Mouse (Mus musculus) lung, postnatal 0 days (tissue): ENCODE measurements around the gene Jpt1. TPM values are rescaled to one million over a fixed set of nuclear protein-coding genes. Genes with fewer than 3 reads are reported as not detected.
A peak's percentile ranks its signal among the peaks of the same experiment; 100 is the strongest.

Experiments used
- ATAC-seq: fragments of 200-750 bp; cut with Nextera tagmentation; 2 replicates; pipeline ENCODE4 v1.8.0; 2017; ENCODE audit warnings: moderate library complexity
- DNase-seq: peaks from one replicate; pipeline ENCODE4 v3.0.0-alpha.2; 2016; ENCODE audit warnings: low spot score
- H3K27ac ChIP-seq: fragments of 300-500 bp; sonication (generic); 2 replicates; pipeline ENCODE4 v1.5.1; 2014; ENCODE audit warnings: antibody characterized with exemption, mild to moderate bottlenecking, low read length, mixed read lengths
- H3K27me3 ChIP-seq: fragments of 300-500 bp; sonication (generic); replicated peaks from 2 replicates; pipeline ENCODE4 v1.6.1; 2014; ENCODE audit warnings: low read length, mixed read lengths; ENCODE audit not compliant: insufficient read depth
- H3K36me3 ChIP-seq: fragments of 300-500 bp; sonication (generic); 2 replicates; pipeline ENCODE4 v1.6.1; 2014; ENCODE audit warnings: low read length, mixed read lengths; ENCODE audit not compliant: insufficient read depth
- H3K4me1 ChIP-seq: fragments of 300-500 bp; sonication (generic); 2 replicates; pipeline ENCODE4 v1.6.1; 2014; ENCODE audit warnings: antibody characterized with exemption, low read depth, low read length, mixed read lengths; ENCODE audit not compliant: insufficient read depth
- H3K4me2 ChIP-seq: fragments of 300-500 bp; sonication (generic); replicated peaks from 2 replicates; pipeline ENCODE4 v1.6.1; 2014; ENCODE audit warnings: low read depth, mild to moderate bottlenecking, low read length, moderate library complexity, mixed read lengths
- H3K4me3 ChIP-seq: fragments of 300-500 bp; sonication (generic); 2 replicates; pipeline ENCODE4 v1.5.1; 2014; ENCODE audit warnings: low read depth, low read length
- H3K9ac ChIP-seq: fragments of 300-500 bp; sonication (generic); replicated peaks from 2 replicates; pipeline ENCODE4 v1.6.1; 2014; ENCODE audit warnings: low read depth, mild to moderate bottlenecking
- H3K9me3 ChIP-seq: fragments of 300-500 bp; sonication (generic); 2 replicates; pipeline ENCODE4 v1.6.1; 2016; ENCODE audit warnings: low read length, mixed read lengths
- CTCF ChIP-seq: IDR thresholded peaks from 2 replicates; pipeline ENCODE4 v1.5.1; 2016; ENCODE audit warnings: antibody characterized with exemption, mild to moderate bottlenecking
- EP300 ChIP-seq: IDR thresholded peaks from 2 replicates; pipeline ENCODE4 v1.6.1; 2016; ENCODE audit warnings: antibody characterized with exemption, mild to moderate bottlenecking, control low read depth
- WGBS: fragments of 180-500 bp; shearing (Covaris S2); extraction: QIAGEN DNeasy Blood & Tissue Kit; methylation state at CpG from one replicate; pipeline ENCODE4 v1.1.7; 2014; 5-methylcytosine and 5-hydroxymethylcytosine counted together
- polyA plus RNA-seq: library from polyadenylated mRNA; unstranded; fragments of >200 nt; fragmentation: Nextera tagmentation; extraction: Ambion mirVana; gene quantifications from 2 replicates; pipeline ENCODE4 v1.2.1, GENCODE M21; 2015

Gene Jpt1
- polyA plus RNA-seq, 1 experiment from 2014 or later = 201 TPM

GRCm38 (mm10) chr11:115491356-115492083 lies 22.7 kb downstream of the Jpt1 start, which contains the start of gene Nt5c:
TSS of gene Nt5c (minus strand) at chr11:115491862.
- DNase-seq (peak; percentile 90), ATAC-seq (peak; percentile 96)
- Histone ChIP-seq H3K4me3 (peak within 1 kb of the TSS; percentile 62), H3K36me3 (0 out of 2 replicates have a peak, but pooled peaks cover 6% of the 10 kb centered on the region), H3K9me3 (no peaks in the 10 kb centered on the region), H3K27me3 (no peaks in the 10 kb centered on the region), H3K27ac (peak within 1 kb of the TSS; percentile 81), H3K9ac (peak within 1 kb of the TSS; percentile 41; the same call in 1 of the 2 replicates), H3K4me2 (peak within 1 kb of the TSS; percentile 79), H3K4me1 (peaks cover 11% of the 10 kb centered on the region; the same call in 1 of the 2 replicates)
- peak; percentile 87 for TF ChIP-seq CTCF
- TF ChIP-seq EP300 = no peak; the same call in 1 of the 2 replicates
- under 1% methylated on average over 42 of the region's 43 CpGs for WGBS

- WGBS = 22% methylated on average over 25 of the region's 25 CpGs
- H3K9ac ChIP-seq = peak overlapping the region; percentile 29; the same call in 1 of the 2 replicates
- H3K36me3 ChIP-seq = 0 out of 2 replicates have a peak, but pooled peaks cover 6% of the 10 kb centered on the region
- peak; percentile 3; the same call in 1 of the 2 replicates for ATAC-seq
- peak overlapping the region; percentile 62 for H3K4me3 ChIP-seq
- peak overlapping the region; percentile 79 for H3K4me2 ChIP-seq
- TF ChIP-seq CTCF (no peak), EP300 (no peak)
- peaks cover 11% of the 10 kb centered on the region; the same call in 1 of the 2 replicates for H3K4me1 ChIP-seq
- no peaks in the 10 kb centered on the region for H3K27me3 ChIP-seq
- no peak for DNase-seq
- H3K9me3 ChIP-seq = no peaks in the 10 kb centered on the region
- H3K27ac ChIP-seq = no peak overlapping the region; the same call in 1 of the 2 replicates
Measured at GRCm38 (mm10) chr11:115490441-115491355, 23.5 kb downstream of the Jpt1 start.

- 87% methylated on average over 19 of the region's 19 CpGs for WGBS
- Histone ChIP-seq H3K27ac (no peak overlapping the region), H3K9me3 (no peaks in the 10 kb centered on the region), H3K4me2 (no peak overlapping the region), H3K9ac (no peak overlapping the region), H3K36me3 (0 out of 2 replicates have a peak, but pooled peaks cover 6% of the 10 kb centered on the region), H3K27me3 (no peaks in the 10 kb centered on the region), H3K4me1 (peaks cover 11% of the 10 kb centered on the region; the same call in 1 of the 2 replicates), H3K4me3 (no peak overlapping the region)
- DNase-seq (no peak), ATAC-seq (no peak)
- no peak for TF ChIP-seq CTCF
- TF ChIP-seq EP300 = no peak
Measured at GRCm38 (mm10) chr11:115488551-115489104, 25.6 kb downstream of the Jpt1 start.

GRCm38 (mm10) chr11:115485155-115485554 lies 29.0 kb downstream of the Jpt1 start:
- 65% methylated on average over 12 of the region's 12 CpGs for WGBS
- Histone ChIP-seq H3K27me3 (no peaks in the 10 kb centered on the region), H3K9ac (no peak overlapping the region), H3K36me3 (0 out of 2 replicates have a peak, but pooled peaks cover 6% of the 10 kb centered on the region), H3K9me3 (no peaks in the 10 kb centered on the region), H3K4me1 (no peaks in the 10 kb centered on the region), H3K27ac (no peak overlapping the region), H3K4me2 (no peak overlapping the region), H3K4me3 (no peak overlapping the region)
- DNase-seq = no peak
- no peak for ATAC-seq
- TF ChIP-seq EP300 = no peak
- no peak for TF ChIP-seq CTCF

- Histone ChIP-seq H3K4me3 (no peak overlapping the region), H3K4me2 (no peak overlapping the region), H3K36me3 (no peaks in the 10 kb centered on the region), H3K27ac (no peak overlapping the region), H3K9me3 (no peaks in the 10 kb centered on the region), H3K27me3 (no peaks in the 10 kb centered on the region), H3K9ac (no peak overlapping the region), H3K4me1 (no peaks in the 10 kb centered on the region)
- ATAC-seq (no peak), DNase-seq (peak; percentile 69)
- TF ChIP-seq CTCF = peak; percentile 95
- no peak for TF ChIP-seq EP300
- WGBS = 18% methylated on average over 6 of the region's 6 CpGs
Measured at GRCm38 (mm10) chr11:115483726-115484125, 30.5 kb downstream of the Jpt1 start.
